Mouse (Mus musculus): Measurements from ENCODE around the gene Zglp1.

The Zglp1 gene

DNA sequence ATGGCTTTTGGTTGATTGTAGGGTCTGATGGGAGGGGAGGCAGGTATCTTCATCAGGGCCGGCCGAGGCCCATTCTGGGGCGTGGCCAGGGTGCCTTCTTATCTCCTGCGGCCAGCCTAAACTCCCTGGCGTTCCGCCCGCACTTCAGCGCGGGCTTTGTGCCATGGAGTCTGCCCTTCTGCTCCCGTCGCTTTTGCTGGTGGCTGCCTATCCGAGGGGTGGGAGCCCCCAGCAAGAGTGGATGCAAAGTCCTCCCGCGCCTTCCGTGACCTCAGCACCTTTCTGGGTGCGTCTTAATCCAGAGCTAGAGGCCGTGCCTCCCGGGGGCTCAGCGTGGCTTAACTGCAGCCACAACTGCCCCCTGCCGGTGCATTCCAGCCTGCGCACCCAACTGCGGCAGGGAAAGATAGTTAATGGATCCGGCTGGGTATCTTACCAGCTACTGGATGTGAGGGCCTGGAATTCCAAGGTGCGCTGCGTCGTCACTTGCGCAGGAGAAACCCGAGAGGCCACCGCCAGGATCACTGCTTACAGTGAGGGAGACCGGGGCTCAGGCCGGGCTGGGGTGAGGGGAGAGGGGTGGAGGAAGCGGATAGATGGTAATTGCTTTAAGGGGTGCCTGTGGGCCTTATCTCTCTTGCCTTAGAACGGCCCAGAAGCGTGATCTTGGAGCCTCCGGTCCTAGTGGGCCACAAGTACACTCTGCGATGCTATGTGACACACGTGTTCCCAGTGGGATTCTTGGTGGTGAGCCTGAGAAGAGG lies 37.4 kb downstream of the Zglp1 start, which contains the start of gene Icam4:
Icam4 (plus strand) TSS at position 83 of the 764 bp plus-strand sequence.
- in situ Hi-C loops (cut with MboI, MseI) = loop anchor here (5.0 to 10.0 kb wide), 2 partner anchors 113 to 1195 kb away; partner anchors contain the start of gene Zfp809

- in situ Hi-C loops (cut with MboI, MseI) = loop anchor here (5.0 kb wide), 1 partner anchor 114 kb away; no protein-coding TSS in a partner anchor
Observed at GRCm38 (mm10) chr9:21028560-21029110, 38.3 kb downstream of the Zglp1 start.

DNA sequence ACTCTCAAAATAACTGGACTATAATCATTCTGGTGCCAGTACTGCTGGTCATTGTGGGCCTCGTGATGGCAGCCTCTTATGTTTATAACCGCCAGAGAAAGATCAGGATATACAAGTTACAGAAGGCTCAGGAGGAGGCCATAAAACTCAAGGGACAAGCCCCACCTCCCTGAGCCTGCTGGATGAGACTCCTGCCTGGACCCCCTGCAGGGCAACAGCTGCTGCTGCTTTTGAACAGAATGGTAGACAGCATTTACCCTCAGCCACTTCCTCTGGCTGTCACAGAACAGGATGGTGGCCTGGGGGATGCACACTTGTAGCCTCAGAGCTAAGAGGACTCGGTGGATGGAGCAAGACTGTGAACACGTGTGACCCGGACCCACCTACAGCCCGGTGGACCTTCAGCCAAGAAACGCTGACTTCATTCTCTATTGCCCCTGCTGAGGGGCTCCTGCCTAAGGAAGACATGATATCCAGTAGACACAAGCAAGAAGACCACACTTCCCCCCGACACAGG lies 39.1 kb downstream of the Zglp1 start:
- in situ Hi-C loops (cut with MboI, MseI) = loop anchor here (5.0 kb wide), 1 partner anchor 114 kb away; no protein-coding TSS in a partner anchor

DNA sequence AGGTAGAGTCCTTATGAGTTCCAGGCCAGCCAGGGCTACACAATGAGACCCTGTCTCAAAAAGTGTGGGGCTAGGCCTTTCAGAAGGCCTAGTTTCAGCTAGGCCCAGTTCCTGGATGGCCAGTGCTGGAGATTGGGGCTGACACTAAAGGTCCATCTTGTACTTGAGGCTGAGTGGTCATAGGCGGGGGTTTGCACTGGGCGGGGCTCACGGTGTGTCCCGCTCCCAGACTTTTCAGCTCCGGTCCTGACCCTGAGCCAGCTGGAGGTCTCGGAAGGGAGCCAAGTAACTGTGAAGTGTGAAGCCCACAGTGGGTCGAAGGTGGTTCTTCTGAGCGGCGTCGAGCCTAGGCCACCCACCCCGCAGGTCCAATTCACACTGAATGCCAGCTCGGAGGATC lies 40.0 kb downstream of the Zglp1 start:
- in situ Hi-C loops (cut with MboI, MseI) = loop anchor here (5.0 kb wide), 1 partner anchor 115 kb away; no protein-coding TSS in a partner anchor

- in situ Hi-C loops (cut with MboI, MseI) = loop anchor here (5.0 kb wide), 1 partner anchor 117 kb away; no protein-coding TSS in a partner anchor
Observed at GRCm38 (mm10) chr9:21025258-21025810, 41.6 kb downstream of the Zglp1 start.

DNA sequence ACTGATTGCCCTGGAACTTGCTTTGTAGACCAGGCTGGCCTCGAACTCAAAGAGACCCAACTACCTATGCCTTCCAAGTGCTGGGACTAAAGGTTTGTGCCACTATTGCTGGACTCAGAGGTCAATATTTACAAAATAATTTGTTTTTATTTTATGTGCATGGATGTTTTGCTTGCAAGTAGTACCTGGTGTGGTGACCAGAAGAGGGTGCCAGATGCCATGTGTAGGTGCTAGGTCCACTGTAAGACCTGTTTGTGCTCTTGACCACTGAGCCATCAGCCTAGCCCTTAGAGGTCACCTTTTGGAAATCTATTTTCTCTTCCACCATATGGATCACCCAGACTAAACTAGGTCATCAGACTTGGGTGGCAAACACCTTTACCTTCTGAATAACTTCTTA lies 44.2 kb downstream of the Zglp1 start:
- in situ Hi-C loops (cut with MboI, MseI) = no loop called here

GRCm38 (mm10) chr9:21022288-21022687 lies 44.6 kb downstream of the Zglp1 start:
- in situ Hi-C loops (cut with MboI, MseI) = no loop called here

- in situ Hi-C loops (cut with MboI, MseI) = no loop called here
Observed at GRCm38 (mm10) chr9:21021363-21021762, 45.5 kb downstream of the Zglp1 start.

GRCm38 (mm10) chr9:21018600-21018999 lies 48.3 kb downstream of the Zglp1 start:
- in situ Hi-C loops (cut with MboI, MseI) = no loop called here

DNA sequence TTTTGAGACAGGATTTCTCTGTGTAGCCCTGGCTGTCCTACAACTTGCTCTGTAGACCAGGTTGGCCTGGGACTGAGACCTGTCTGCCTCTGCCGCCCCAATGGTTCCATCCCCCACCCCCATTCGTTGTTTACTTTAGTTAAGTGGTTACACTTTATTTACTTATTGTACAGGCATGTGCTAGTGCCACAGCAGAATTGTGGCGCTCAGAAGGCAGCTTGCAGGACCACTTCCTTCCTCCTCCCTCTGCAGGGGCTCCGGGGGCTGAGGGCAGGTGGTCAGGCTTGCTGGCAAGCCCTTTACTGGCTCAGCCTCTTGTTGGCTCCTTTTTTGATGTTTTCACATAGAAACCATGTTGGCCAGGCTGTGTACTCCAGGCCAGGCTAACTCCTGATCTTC lies 49.7 kb downstream of the Zglp1 start:
- in situ Hi-C loops (cut with MboI, MseI) = no loop called here

GRCm38 (mm10) chr9:21016331-21017176 lies 50.3 kb downstream of the Zglp1 start:
- in situ Hi-C loops (cut with MboI, MseI) = no loop called here

- in situ Hi-C loops (cut with MboI, MseI) = no loop called here
Observed at GRCm38 (mm10) chr9:21015571-21016130, 51.2 kb downstream of the Zglp1 start, which contains the start of gene Icam1. TSS of gene Icam1 (plus strand) at chr9:21015985.

DNA sequence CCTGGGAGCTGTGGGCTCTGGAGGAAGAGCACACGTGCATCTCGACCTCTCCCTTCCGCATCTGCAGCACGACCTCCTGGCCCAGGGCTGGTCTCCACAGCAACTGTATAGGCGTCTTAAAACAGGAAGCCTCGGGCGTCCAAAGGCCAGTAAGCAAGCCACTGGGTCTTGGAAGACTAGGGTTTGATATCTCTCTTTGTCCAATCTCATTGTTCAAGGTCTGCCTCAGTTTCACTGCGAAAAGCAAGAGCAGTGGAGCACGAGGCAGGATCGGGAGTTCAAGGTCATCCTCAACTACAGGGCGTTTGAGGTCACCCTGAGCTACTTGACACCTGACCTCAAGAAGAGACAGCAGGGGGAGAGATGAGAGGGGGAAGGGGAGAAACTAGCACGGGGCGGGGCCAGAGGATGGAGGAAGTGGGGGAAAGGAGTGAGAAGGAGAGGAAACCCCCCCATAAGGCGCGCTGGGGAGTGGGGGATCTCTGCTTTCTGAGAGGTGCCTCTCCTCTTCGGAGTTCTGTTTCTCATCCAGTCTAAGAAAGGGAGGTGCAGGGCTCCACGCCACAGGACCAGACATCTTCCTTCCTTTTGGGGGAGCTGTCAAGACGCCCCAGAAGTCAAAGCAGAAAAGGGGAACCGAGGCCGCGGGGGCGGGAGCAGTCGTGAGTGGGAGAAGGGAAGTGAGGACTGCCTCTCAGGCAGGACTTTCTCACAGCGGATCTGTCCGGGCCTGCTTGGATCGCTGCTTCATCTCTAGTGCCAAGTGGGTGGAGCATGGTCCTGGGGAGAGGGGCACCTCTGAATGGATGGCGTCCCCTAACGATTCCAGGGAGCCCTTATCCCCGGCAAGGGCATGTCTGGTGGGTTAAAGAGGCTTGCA lies 52.0 kb downstream of the Zglp1 start:
- in situ Hi-C loops (cut with MboI, MseI) = no loop called here

Data from T-helper 2 cell (primary cell).